Comparison of ENCODE assay signal across 9 mouse cellular contexts in the genomic region with DNA sequence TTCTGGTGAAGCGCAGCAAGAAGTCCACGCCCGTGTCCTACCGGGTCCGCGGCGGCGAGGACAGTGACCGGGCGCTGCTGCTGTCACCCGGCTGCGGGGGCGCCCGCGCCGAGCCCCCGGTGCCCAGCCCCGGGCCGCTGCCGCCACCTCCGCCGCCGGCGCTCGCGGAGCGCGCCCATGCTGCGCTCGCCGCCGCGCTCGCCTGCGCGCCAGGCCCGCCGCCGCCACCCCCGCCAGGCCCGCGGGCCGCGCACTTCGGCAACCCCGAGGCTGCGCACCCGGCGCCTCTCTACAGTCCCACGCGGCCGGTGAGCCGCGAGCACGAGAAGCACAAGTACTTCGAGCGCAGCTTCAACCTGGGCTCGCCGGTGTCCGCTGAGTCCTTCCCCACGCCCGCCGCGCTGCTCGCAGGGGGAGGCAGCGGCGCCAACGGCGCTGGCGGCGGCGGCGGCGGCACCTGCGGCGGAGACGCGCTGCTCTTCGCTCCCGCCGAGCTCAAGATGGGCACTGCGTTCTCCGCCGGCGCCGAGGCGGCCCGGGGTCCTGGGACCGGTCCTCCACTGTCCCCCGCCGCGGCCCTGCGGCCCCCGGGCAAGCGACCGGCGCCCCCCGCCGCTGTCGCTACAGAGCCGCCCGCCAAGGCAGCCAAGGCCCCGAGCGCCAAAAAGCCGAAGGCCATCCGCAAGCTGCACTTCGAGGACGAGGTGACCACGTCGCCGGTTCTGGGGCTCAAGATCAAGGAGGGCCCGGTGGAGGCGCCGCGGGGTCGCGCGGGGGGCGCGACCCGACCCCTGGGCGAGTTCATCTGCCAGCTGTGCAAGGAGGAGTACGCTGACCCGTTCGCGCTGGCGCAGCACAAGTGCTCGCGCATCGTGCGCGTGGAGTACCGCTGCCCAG. TPM values are rescaled to one million over a fixed set of nuclear protein-coding genes. Genes with fewer than 3 reads are reported as not detected.
DNase-seq lines count a peak whose midpoint lies in the region; ATAC-seq and TF ChIP-seq lines count a peak whose summit lies in the region.
"Had no signal": no experiment of that assay in that cellular context is flagged by ENCODE, and none has a peak within 500 bp of the region (broad histone marks: within the 10 kb centered on the region; RNA-seq: fewer than 3 reads in every experiment).

No protein-coding gene starts in this region.

- TF ChIP-seq POLR2A in brain, embryonic 14.5 days (IDR thresholded peaks at IDR 0.05; ENCODE audit: borderline replicate concordance, extremely low read depth, insufficient read depth, insufficient read length, poor library complexity, severe bottlenecking) = peak; percentile 19; the same call in 1 of the 2 replicates

- peaks cover 22% of the 10 kb centered on the region for H3K4me1 ChIP-seq in lung, postnatal 0 days (ENCODE audit: insufficient read depth, low read depth, low read length)
- H3K4me1 ChIP-seq in forebrain, embryonic 10.5 days = peaks cover 77% of the 10 kb centered on the region
- peaks cover 31% of the 10 kb centered on the region for H3K4me1 ChIP-seq in intestine, embryonic 16.5 days (ENCODE audit: control insufficient read depth, insufficient read depth, low read length)
- peaks cover 7% of the 10 kb centered on the region; the same call in 1 of the 2 replicates for H3K4me1 ChIP-seq in midbrain, postnatal 0 days (ENCODE audit: insufficient read depth, low read length)

- H3K27ac ChIP-seq in lung, postnatal 0 days (ENCODE audit: low read length) = no peak overlapping the region
- H3K27ac ChIP-seq in forebrain, embryonic 10.5 days = peak overlapping the region; percentile 85
- peak overlapping the region; percentile 41; the same call in 1 of the 2 replicates for H3K27ac ChIP-seq in intestine, embryonic 16.5 days (ENCODE audit: low read length)
- H3K27ac ChIP-seq in midbrain, postnatal 0 days (ENCODE audit: low read depth, low read length) = peak overlapping the region; percentile 82

- WGBS in lung, postnatal 0 days = 4% methylated on average over 43 of the region's 133 CpGs
- under 1% methylated on average over 133 of the region's 133 CpGs for WGBS in forebrain, embryonic 10.5 days
- WGBS in intestine, embryonic 16.5 days = under 1% methylated on average over 97 of the region's 133 CpGs
- WGBS in midbrain, postnatal 0 days = under 1% methylated on average over 84 of the region's 133 CpGs

- no peak for TF ChIP-seq CTCF in lung, postnatal 0 days (IDR thresholded peaks at IDR 0.05)
- TF ChIP-seq CTCF in brain, embryonic 14.5 days (IDR thresholded peaks at IDR 0.05; ENCODE audit: borderline replicate concordance, extremely low read depth, insufficient read depth, insufficient read length) = no peak
- TF ChIP-seq CTCF in midbrain, postnatal 0 days (IDR thresholded peaks at IDR 0.05) = no peak

- peak overlapping the region; percentile 41 for H3K4me3 ChIP-seq in lung, postnatal 0 days (ENCODE audit: low read depth, low read length)
- H3K4me3 ChIP-seq in forebrain, embryonic 10.5 days = peak overlapping the region; percentile 58
- H3K4me3 ChIP-seq in intestine, embryonic 16.5 days (ENCODE audit: low read length) = peak overlapping the region; percentile 53
- H3K4me3 ChIP-seq in midbrain, postnatal 0 days (ENCODE audit: low read depth, low read length) = peak overlapping the region; percentile 72
- H3K4me3 ChIP-seq: erythroblast, embryonic 14.5 days had no signal

- DNase-seq in lung, postnatal 0 days (ENCODE audit: low spot score) = peak; percentile 14
- no peak for DNase-seq in lung, postnatal 10 days
- DNase-seq in brain, embryonic 14.5 days (ENCODE audit: low read depth) = peak; percentile 69
- peak; percentile 66 for DNase-seq in forebrain, embryonic 10.5 days (ENCODE audit: extremely low spot score, low spot score)
- peak; percentile 50 for DNase-seq in midbrain, postnatal 0 days (ENCODE audit: low spot score)
- peak; percentile 38 for DNase-seq in thymus, postnatal 4 days

- no peaks in the 10 kb centered on the region for H3K9me3 ChIP-seq in lung, postnatal 0 days (ENCODE audit: low read length)
- H3K9me3 ChIP-seq in forebrain, embryonic 10.5 days = no peaks in the 10 kb centered on the region
- no peaks in the 10 kb centered on the region for H3K9me3 ChIP-seq in intestine, embryonic 16.5 days (ENCODE audit: control insufficient read depth, low read length)
- H3K9me3 ChIP-seq in midbrain, postnatal 0 days (ENCODE audit: low read length) = no peaks in the 10 kb centered on the region

- H3K27me3 ChIP-seq in lung, postnatal 0 days (replicated peaks; ENCODE audit: insufficient read depth, low read length) = peaks cover 90% of the 10 kb centered on the region
- peaks cover 99% of the 10 kb centered on the region for H3K27me3 ChIP-seq in forebrain, embryonic 10.5 days (ENCODE audit: poor library complexity, severe bottlenecking)
- H3K27me3 ChIP-seq in intestine, embryonic 16.5 days (replicated peaks; ENCODE audit: control insufficient read depth, insufficient read depth, low read length) = peaks cover 83% of the 10 kb centered on the region
- H3K27me3 ChIP-seq in midbrain, postnatal 0 days (ENCODE audit: insufficient read depth, low read length) = peaks cover 14% of the 10 kb centered on the region

- no peak for TF ChIP-seq EP300 in lung, postnatal 0 days (IDR thresholded peaks at IDR 0.05)

- peak; percentile 23; the same call in 1 of the 2 replicates for ATAC-seq in lung, postnatal 0 days
- peak; percentile 37 for ATAC-seq in intestine, embryonic 16.5 days
- ATAC-seq in midbrain, postnatal 0 days (ENCODE audit: low FRiP score) = peak; percentile 60

- peak overlapping the region; percentile 87 for H3K4me2 ChIP-seq in lung, postnatal 0 days (replicated peaks; ENCODE audit: low read depth, low read length)
- H3K4me2 ChIP-seq in intestine, embryonic 16.5 days (ENCODE audit: low read depth, low read length) = peak overlapping the region; percentile 99
- peak overlapping the region; percentile 88 for H3K4me2 ChIP-seq in midbrain, postnatal 0 days (ENCODE audit: low read depth, low read length, poor library complexity, severe bottlenecking)

- H3K9ac ChIP-seq in lung, postnatal 0 days (replicated peaks; ENCODE audit: low read depth) = no peak overlapping the region
- H3K9ac ChIP-seq in intestine, embryonic 16.5 days (ENCODE audit: low read depth, low read length) = peak overlapping the region; percentile 43
- peak overlapping the region; percentile 79 for H3K9ac ChIP-seq in midbrain, postnatal 0 days (replicated peaks; ENCODE audit: low read length, poor library complexity, severe bottlenecking)

- no peaks in the 10 kb centered on the region for H3K36me3 ChIP-seq in lung, postnatal 0 days (ENCODE audit: insufficient read depth, low read length)
- no peaks in the 10 kb centered on the region for H3K36me3 ChIP-seq in forebrain, embryonic 10.5 days (replicated peaks)
- no peaks in the 10 kb centered on the region for H3K36me3 ChIP-seq in intestine, embryonic 16.5 days (ENCODE audit: control insufficient read depth, insufficient read depth, low read length)
- no peaks in the 10 kb centered on the region for H3K36me3 ChIP-seq in midbrain, postnatal 0 days (ENCODE audit: insufficient read depth, low read length)

RNA-seq across cellular contexts. Expression of a gene that starts 0.8 kb away (rescaled TPM):
- polyA plus RNA-seq in lung, postnatal 0 days (2015; fragmentation: Nextera tagmentation; extraction: Ambion mirVana) = 0.06 TPM in 1 of 2 replicates, not detected in the other
- polyA plus RNA-seq in brain, embryonic 14.5 days (2012; rRNA removed) = 51.1 and 74.2 TPM in 2 replicates
- 1.6 and 1.8 TPM in 2 replicates for polyA plus RNA-seq in forebrain, embryonic 10.5 days (2016; fragmentation: Nextera tagmentation; extraction: Ambion mirVana)
- 0.35 and 0.54 TPM in 2 replicates for polyA plus RNA-seq in intestine, embryonic 16.5 days (2015; fragmentation: Nextera tagmentation; extraction: Ambion mirVana)
- total RNA-seq in midbrain, postnatal 0 days (2014; rRNA removed) = 13.9 and 20.6 TPM in 2 replicates
- polyA plus RNA-seq in midbrain, postnatal 0 days (2015; fragmentation: Nextera tagmentation; extraction: Ambion mirVana) = 1.5 and 1.9 TPM in 2 replicates
- total RNA-seq: neutrophil, adult 5-6 weeks had no signal
- polyA plus RNA-seq: erythroblast, embryonic 14.5 days had no signal

Comparison
In these comparisons a context has a peak if more than half of its experiments do, and no peak if none do; other contexts are left out.
1. RNA of a gene that starts 0.8 kb away (polyA plus RNA-seq): 51.1 to 74.2 TPM in brain, embryonic 14.5 days; 1.5 to 1.9 TPM in midbrain, postnatal 0 days, 1.6 to 1.8 TPM in forebrain, embryonic 10.5 days, 0.35 to 0.54 TPM in intestine, embryonic 16.5 days and 0.06 TPM in lung, postnatal 0 days; every median in the first group is over 10 times any median in the second.
2. Peak in every context shown above with its lines, with median percentiles within 50 percentile points of each other: ATAC-seq, H3K4me2 ChIP-seq and H3K4me3 ChIP-seq.